Mouse (Mus musculus) forebrain, embryonic 16.5 days (tissue): ENCODE measurements at regions not wholly inside any gene's neighbourhood (a gene's known extent, or its start where the extent isn't known, plus 50 kb on each side); places are given as distances from the start of the nearest gene placed in this dataset.

Experiments used
- ATAC-seq: fragments of 200-750 bp; cut with Nextera tagmentation; 2 replicates; pipeline ENCODE4 v1.8.0; 2017; ENCODE audit warnings: mild to moderate bottlenecking, moderate library complexity
- H3K27ac ChIP-seq: fragments of 300-500 bp; sonication (generic); 2 replicates; pipeline ENCODE4 v1.5.1; 2014; ENCODE audit warnings: low read length, control low read depth
- H3K27me3 ChIP-seq: fragments of 300-500 bp; sonication (generic); replicated peaks from 2 replicates; pipeline ENCODE4 v1.6.1; 2014; ENCODE audit warnings: low read length; ENCODE audit not compliant: control insufficient read depth, insufficient read depth
- H3K36me3 ChIP-seq: fragments of 300-500 bp; sonication (generic); 2 replicates; pipeline ENCODE4 v1.6.1; 2014; ENCODE audit not compliant: control insufficient read depth, insufficient read depth
- H3K4me1 ChIP-seq: fragments of 300-500 bp; sonication (generic); replicated peaks from 2 replicates; pipeline ENCODE4 v1.6.1; 2014; ENCODE audit warnings: low read length; ENCODE audit not compliant: control insufficient read depth, insufficient read depth
- H3K4me2 ChIP-seq: fragments of 300-500 bp; sonication (generic); 2 replicates; pipeline ENCODE4 v1.6.1; 2014; ENCODE audit warnings: mild to moderate bottlenecking, low read length, control low read depth
- H3K4me3 ChIP-seq: fragments of 300-500 bp; sonication (generic); replicated peaks from 2 replicates; pipeline ENCODE4 v1.5.1; 2014; ENCODE audit warnings: mild to moderate bottlenecking, low read length, control low read depth
- H3K9ac ChIP-seq: fragments of 300-500 bp; sonication (generic); replicated peaks from 2 replicates; pipeline ENCODE4 v1.6.1; 2014; ENCODE audit warnings: low read depth, low read length, control low read depth
- H3K9me3 ChIP-seq: fragments of 300-500 bp; sonication (generic); 2 replicates; pipeline ENCODE4 v1.6.1; 2016; ENCODE audit warnings: low read length; ENCODE audit not compliant: control insufficient read depth
- WGBS: fragments of 180-500 bp; shearing (Covaris S2); extraction: QIAGEN DNeasy Blood & Tissue Kit; methylation state at CpG from one replicate; pipeline ENCODE4 v1.1.7; 2014; 5-methylcytosine and 5-hydroxymethylcytosine counted together

DNA sequence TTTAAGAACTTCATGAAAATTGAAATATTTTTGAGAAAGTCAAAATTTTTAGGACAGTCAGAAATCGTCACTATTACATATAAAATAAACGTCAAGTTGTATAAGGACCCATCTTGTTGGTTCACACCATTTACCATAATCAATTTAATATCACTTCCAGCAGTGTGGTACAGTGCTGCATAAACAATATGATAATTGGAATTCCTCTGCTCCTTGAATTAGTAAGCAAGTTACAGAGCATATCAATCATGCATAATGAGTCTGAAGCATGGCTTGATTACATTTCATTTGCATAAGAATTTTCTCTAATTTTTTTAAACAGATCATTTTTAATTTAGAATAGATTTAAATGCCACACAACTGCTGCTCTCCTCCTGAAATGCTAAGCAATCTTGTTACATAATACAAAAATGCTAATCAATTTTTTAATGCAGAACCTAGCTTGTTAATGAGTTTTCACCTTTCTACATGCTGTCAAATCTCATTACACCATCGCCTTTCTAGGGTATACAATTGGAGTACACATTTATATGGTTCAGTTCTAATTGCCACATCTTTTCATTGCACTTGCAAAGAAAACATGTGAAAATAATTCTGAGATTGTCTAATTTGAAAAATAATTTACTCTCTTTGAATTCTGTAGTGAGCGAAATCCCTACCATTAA lies 194.5 kb downstream of the Ctag2 start:
- Histone ChIP-seq H3K36me3 (no peaks in the 10 kb centered on the region), H3K4me1 (no peaks in the 10 kb centered on the region), H3K9ac (no peak overlapping the region), H3K27me3 (no peaks in the 10 kb centered on the region), H3K27ac (no peak overlapping the region), H3K9me3 (no peaks in the 10 kb centered on the region), H3K4me3 (no peak overlapping the region), H3K4me2 (no peak overlapping the region)
- WGBS, result 55% methylated on average over 4 of the region's 4 CpGs
- ATAC-seq, result peak; percentile 83

DNA sequence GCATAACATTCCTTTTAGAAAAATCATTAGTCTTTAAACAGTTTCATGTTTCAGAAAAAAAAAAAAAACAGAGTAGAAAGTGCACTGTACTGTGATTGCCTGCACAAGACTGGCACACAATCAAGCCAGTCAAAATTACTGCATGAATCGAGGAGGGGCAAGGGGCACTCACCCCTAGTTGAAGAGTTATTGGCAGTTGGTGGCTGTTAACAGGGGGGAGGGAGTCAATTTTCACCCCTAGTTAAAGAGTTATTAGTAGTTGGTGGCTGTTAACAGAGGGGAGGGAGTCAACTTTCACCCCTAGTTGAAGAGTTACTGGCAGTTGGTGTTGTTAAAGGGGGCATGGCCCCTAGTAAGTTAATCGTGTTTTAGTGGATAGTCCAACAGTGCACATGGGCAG lies 205.3 kb downstream of the Ctag2 start:
- no peaks in the 10 kb centered on the region for H3K9me3 ChIP-seq
- H3K9ac ChIP-seq, result no peak overlapping the region
- H3K4me3 ChIP-seq, result no peak overlapping the region
- no peak overlapping the region for H3K4me2 ChIP-seq
- no peak overlapping the region for H3K27ac ChIP-seq
- ATAC-seq, result no peak
- no peaks in the 10 kb centered on the region for H3K4me1 ChIP-seq
- WGBS, result 72% methylated on average over 2 of the region's 2 CpGs
- H3K36me3 ChIP-seq, result no peaks in the 10 kb centered on the region
- H3K27me3 ChIP-seq, result no peaks in the 10 kb centered on the region
